Mouse (Mus musculus): Measurements from ENCODE around the gene Nfx1. TPM values are rescaled to one million over a fixed set of nuclear protein-coding genes. Genes with fewer than 3 reads are reported as not detected.

The Nfx1 gene
- polyA plus RNA-seq, 1 experiment from 2014 or later: 96.9 TPM

- Histone ChIP-seq H3K9ac (no peak overlapping the region), H3K36me3 (ENCODE audit: poor library complexity, severe bottlenecking) (peaks cover 45% of the 10 kb centered on the region), H3K27ac (no peak overlapping the region), H3K27me3 (no peaks in the 10 kb centered on the region), H3K4me2 (no peak overlapping the region), H3K9me3 (replicated peaks) (no peaks in the 10 kb centered on the region), H3K4me1 (no peaks in the 10 kb centered on the region), H3K4me3 (no peak overlapping the region)
- 83% methylated on average over 3 of the region's 3 CpGs for WGBS
- no peak for ATAC-seq
Measured at GRCm38 (mm10) chr4:41027872-41028271, 57.2 kb downstream of the Nfx1 start.

- H3K36me3 ChIP-seq (ENCODE audit: poor library complexity, severe bottlenecking): peaks cover 42% of the 10 kb centered on the region
- no peak overlapping the region for H3K4me3 ChIP-seq
- no peak overlapping the region for H3K27ac ChIP-seq
- H3K4me2 ChIP-seq: no peak overlapping the region
- ATAC-seq: no peak
- no peaks in the 10 kb centered on the region for H3K9me3 ChIP-seq (replicated peaks)
- no peak overlapping the region for H3K9ac ChIP-seq
- H3K4me1 ChIP-seq: no peaks in the 10 kb centered on the region
- 86% methylated on average over 4 of the region's 4 CpGs for WGBS
- no peaks in the 10 kb centered on the region for H3K27me3 ChIP-seq
Measured at GRCm38 (mm10) chr4:41028272-41028671, 57.6 kb downstream of the Nfx1 start.

GRCm38 (mm10) chr4:41029372-41029771 lies 58.7 kb downstream of the Nfx1 start:
- 92% methylated on average over 5 of the region's 5 CpGs for WGBS
- H3K9ac ChIP-seq: no peak overlapping the region
- no peak for ATAC-seq
- peaks cover 31% of the 10 kb centered on the region for H3K36me3 ChIP-seq (ENCODE audit: poor library complexity, severe bottlenecking)
- no peak overlapping the region for H3K4me2 ChIP-seq
- H3K9me3 ChIP-seq (replicated peaks): no peaks in the 10 kb centered on the region
- no peaks in the 10 kb centered on the region for H3K4me1 ChIP-seq
- no peak overlapping the region for H3K27ac ChIP-seq
- no peak overlapping the region for H3K4me3 ChIP-seq
- H3K27me3 ChIP-seq: no peaks in the 10 kb centered on the region

GRCm38 (mm10) chr4:41031242-41031641 lies 60.5 kb downstream of the Nfx1 start:
- no peak overlapping the region for H3K4me3 ChIP-seq
- no peak overlapping the region for H3K27ac ChIP-seq
- H3K9ac ChIP-seq: no peak overlapping the region
- WGBS: 85% methylated on average over 3 of the region's 3 CpGs
- no peak overlapping the region for H3K4me2 ChIP-seq
- no peaks in the 10 kb centered on the region for H3K27me3 ChIP-seq
- H3K4me1 ChIP-seq: no peaks in the 10 kb centered on the region
- no peaks in the 10 kb centered on the region for H3K9me3 ChIP-seq (replicated peaks)
- peaks cover 17% of the 10 kb centered on the region for H3K36me3 ChIP-seq (ENCODE audit: poor library complexity, severe bottlenecking)
- ATAC-seq: no peak

GRCm38 (mm10) chr4:41037942-41038341 lies 67.2 kb downstream of the Nfx1 start:
- no peak for ATAC-seq
- Histone ChIP-seq H3K4me2 (no peak overlapping the region), H3K4me3 (no peak overlapping the region), H3K9me3 (replicated peaks) (no peaks in the 10 kb centered on the region), H3K27me3 (no peaks in the 10 kb centered on the region), H3K9ac (no peak overlapping the region), H3K36me3 (ENCODE audit: poor library complexity, severe bottlenecking) (no peaks in the 10 kb centered on the region), H3K4me1 (no peaks in the 10 kb centered on the region), H3K27ac (no peak overlapping the region)
- 73% methylated on average over 3 of the region's 3 CpGs for WGBS

- H3K9me3 ChIP-seq (replicated peaks): no peaks in the 10 kb centered on the region
- no peak for ATAC-seq
- no peaks in the 10 kb centered on the region for H3K4me1 ChIP-seq
- H3K27ac ChIP-seq: no peak overlapping the region
- no peaks in the 10 kb centered on the region for H3K27me3 ChIP-seq
- H3K9ac ChIP-seq: no peak overlapping the region
- no peak overlapping the region for H3K4me2 ChIP-seq
- H3K36me3 ChIP-seq (ENCODE audit: poor library complexity, severe bottlenecking): no peaks in the 10 kb centered on the region
- H3K4me3 ChIP-seq: no peak overlapping the region
- 81% methylated on average over 7 of the region's 7 CpGs for WGBS
Measured at GRCm38 (mm10) chr4:41040983-41041382, 70.3 kb downstream of the Nfx1 start.

- H3K36me3 ChIP-seq (ENCODE audit: poor library complexity, severe bottlenecking): no peaks in the 10 kb centered on the region
- no peak overlapping the region for H3K27ac ChIP-seq
- no peak overlapping the region for H3K9ac ChIP-seq
- no peaks in the 10 kb centered on the region for H3K4me1 ChIP-seq
- no peak for ATAC-seq
- H3K9me3 ChIP-seq (replicated peaks): no peaks in the 10 kb centered on the region
- no peak overlapping the region for H3K4me3 ChIP-seq
- no peaks in the 10 kb centered on the region for H3K27me3 ChIP-seq
- H3K4me2 ChIP-seq: no peak overlapping the region
- WGBS: 88% methylated on average over 12 of the region's 12 CpGs
Measured at GRCm38 (mm10) chr4:41042880-41043279, 72.2 kb downstream of the Nfx1 start.

GRCm38 (mm10) chr4:41043961-41044360 lies 73.3 kb downstream of the Nfx1 start:
- no peak for ATAC-seq
- Histone ChIP-seq H3K36me3 (ENCODE audit: poor library complexity, severe bottlenecking) (no peaks in the 10 kb centered on the region), H3K4me1 (no peaks in the 10 kb centered on the region), H3K4me2 (no peak overlapping the region), H3K27me3 (no peaks in the 10 kb centered on the region), H3K27ac (no peak overlapping the region), H3K9ac (no peak overlapping the region), H3K9me3 (replicated peaks) (no peaks in the 10 kb centered on the region), H3K4me3 (no peak overlapping the region)
- WGBS: 76% methylated on average over 5 of the region's 5 CpGs

- Histone ChIP-seq H3K4me2 (no peak overlapping the region), H3K27ac (no peak overlapping the region), H3K4me3 (no peak overlapping the region), H3K9ac (no peak overlapping the region), H3K4me1 (no peaks in the 10 kb centered on the region), H3K27me3 (no peaks in the 10 kb centered on the region), H3K36me3 (ENCODE audit: poor library complexity, severe bottlenecking) (no peaks in the 10 kb centered on the region), H3K9me3 (replicated peaks) (no peaks in the 10 kb centered on the region)
- 93% methylated on average over 3 of the region's 3 CpGs for WGBS
- ATAC-seq: no peak
Measured at GRCm38 (mm10) chr4:41045288-41045687, 74.6 kb downstream of the Nfx1 start.

- no peak for ATAC-seq
- no peak overlapping the region for H3K4me2 ChIP-seq
- 80% methylated on average over 13 of the region's 13 CpGs for WGBS
- no peak overlapping the region for H3K27ac ChIP-seq
- no peaks in the 10 kb centered on the region for H3K27me3 ChIP-seq
- no peaks in the 10 kb centered on the region for H3K36me3 ChIP-seq (ENCODE audit: poor library complexity, severe bottlenecking)
- H3K9me3 ChIP-seq (replicated peaks): no peaks in the 10 kb centered on the region
- no peak overlapping the region for H3K9ac ChIP-seq
- H3K4me1 ChIP-seq: 0 out of 2 replicates have a peak, but pooled peaks cover 4% of the 10 kb centered on the region
- H3K4me3 ChIP-seq: no peak overlapping the region
Measured at GRCm38 (mm10) chr4:41046254-41046795, 75.6 kb downstream of the Nfx1 start.

GRCm38 (mm10) chr4:41047524-41048271 lies 77.0 kb downstream of the Nfx1 start, which contains the start of gene Aqp7:
TSS of gene Aqp7 (minus strand) at chr4:41048139.
- Histone ChIP-seq H3K9me3 (replicated peaks) (no peaks in the 10 kb centered on the region), H3K4me3 (no peak within 1 kb of the TSS), H3K27ac (no peak within 1 kb of the TSS), H3K4me1 (0 out of 2 replicates have a peak, but pooled peaks cover 4% of the 10 kb centered on the region), H3K27me3 (no peaks in the 10 kb centered on the region), H3K9ac (no peak within 1 kb of the TSS), H3K36me3 (ENCODE audit: poor library complexity, severe bottlenecking) (no peaks in the 10 kb centered on the region), H3K4me2 (no peak within 1 kb of the TSS)
- no peak for ATAC-seq
- WGBS: 58% methylated on average over 9 of the region's 9 CpGs

- ATAC-seq: no peak
- Histone ChIP-seq H3K4me3 (no peak overlapping the region), H3K9ac (no peak overlapping the region), H3K4me2 (no peak overlapping the region), H3K4me1 (0 out of 2 replicates have a peak, but pooled peaks cover 4% of the 10 kb centered on the region), H3K27ac (no peak overlapping the region), H3K9me3 (replicated peaks) (no peaks in the 10 kb centered on the region), H3K27me3 (no peaks in the 10 kb centered on the region), H3K36me3 (ENCODE audit: poor library complexity, severe bottlenecking) (no peaks in the 10 kb centered on the region)
- WGBS: 88% methylated on average over 2 of the region's 2 CpGs
Measured at GRCm38 (mm10) chr4:41048926-41049325, 78.2 kb downstream of the Nfx1 start.
